Mouse (Mus musculus): ENCODE results near the gene Tmem215.
A peak's percentile ranks its signal among the peaks of the same experiment; 100 is the strongest.

The Tmem215 gene

GRCm38 (mm10) chr4:40471880-40472279 is at the start of gene Tmem215:
Gene Tmem215 (plus strand): TSS chr4:40472180.
- DNase-seq: no peak

DNA sequence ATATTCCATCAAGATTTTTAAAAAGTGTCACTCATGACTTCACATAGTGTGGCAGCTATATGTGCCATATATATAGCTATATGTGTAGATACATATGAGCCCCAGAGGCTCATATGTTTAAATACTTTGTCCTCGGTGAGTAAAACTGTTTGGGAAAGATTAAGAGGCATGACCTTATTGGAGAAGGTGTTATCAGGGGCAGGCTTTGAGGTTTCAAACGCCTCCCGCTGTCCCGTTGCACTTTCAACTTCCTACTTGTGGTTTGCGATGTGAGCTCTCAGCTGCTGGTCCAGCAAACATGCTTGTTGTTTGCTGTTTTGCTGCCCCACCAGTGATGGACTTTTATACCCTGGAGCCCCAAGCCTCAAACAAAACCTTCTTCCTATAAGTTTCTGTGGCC is 40.1 kb upstream of the Tmem215 start:
- no peak for DNase-seq

GRCm38 (mm10) chr4:40433379-40433778 is 38.6 kb upstream of the Tmem215 start:
- DNase-seq: no peak

DNA sequence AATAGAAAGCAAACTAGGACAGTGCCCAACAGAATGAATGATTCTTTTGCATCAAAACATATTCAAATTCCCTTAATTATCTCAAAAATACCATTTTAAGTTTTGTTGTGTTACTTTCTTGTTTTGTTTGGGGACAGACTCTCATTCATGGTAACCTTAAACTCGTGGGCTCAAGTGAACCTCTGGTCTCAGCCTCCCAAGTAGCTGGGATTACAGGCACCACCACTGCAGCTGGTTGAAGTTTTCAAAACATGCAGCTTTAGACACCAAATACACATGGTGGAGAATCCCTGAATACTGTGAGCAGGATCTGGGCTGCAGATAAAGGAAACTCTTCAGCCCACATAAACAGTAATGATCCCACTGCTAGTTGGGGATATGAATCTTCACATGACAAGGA is 37.6 kb upstream of the Tmem215 start:
- DNase-seq: no peak

DNA sequence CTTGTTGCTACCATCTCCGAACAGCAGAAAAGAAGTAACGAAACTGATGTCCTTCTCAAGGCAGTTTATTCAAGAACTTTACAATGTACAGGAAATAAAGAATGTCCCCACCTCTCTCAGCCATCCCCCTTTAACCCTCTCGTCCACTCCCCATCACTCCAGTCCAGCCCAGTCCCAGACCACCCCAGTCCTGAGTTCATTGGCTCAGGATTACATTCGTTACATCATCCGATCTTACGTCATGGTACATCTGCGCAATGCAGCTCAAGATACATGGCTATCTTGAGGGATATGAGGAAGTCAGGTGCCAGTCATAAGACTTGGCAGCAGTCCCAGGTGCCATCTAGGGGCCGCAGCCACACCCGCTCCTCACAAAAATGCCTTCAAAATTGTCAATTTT is 28.4 kb upstream of the Tmem215 start:
- DNase-seq: no peak

DNA sequence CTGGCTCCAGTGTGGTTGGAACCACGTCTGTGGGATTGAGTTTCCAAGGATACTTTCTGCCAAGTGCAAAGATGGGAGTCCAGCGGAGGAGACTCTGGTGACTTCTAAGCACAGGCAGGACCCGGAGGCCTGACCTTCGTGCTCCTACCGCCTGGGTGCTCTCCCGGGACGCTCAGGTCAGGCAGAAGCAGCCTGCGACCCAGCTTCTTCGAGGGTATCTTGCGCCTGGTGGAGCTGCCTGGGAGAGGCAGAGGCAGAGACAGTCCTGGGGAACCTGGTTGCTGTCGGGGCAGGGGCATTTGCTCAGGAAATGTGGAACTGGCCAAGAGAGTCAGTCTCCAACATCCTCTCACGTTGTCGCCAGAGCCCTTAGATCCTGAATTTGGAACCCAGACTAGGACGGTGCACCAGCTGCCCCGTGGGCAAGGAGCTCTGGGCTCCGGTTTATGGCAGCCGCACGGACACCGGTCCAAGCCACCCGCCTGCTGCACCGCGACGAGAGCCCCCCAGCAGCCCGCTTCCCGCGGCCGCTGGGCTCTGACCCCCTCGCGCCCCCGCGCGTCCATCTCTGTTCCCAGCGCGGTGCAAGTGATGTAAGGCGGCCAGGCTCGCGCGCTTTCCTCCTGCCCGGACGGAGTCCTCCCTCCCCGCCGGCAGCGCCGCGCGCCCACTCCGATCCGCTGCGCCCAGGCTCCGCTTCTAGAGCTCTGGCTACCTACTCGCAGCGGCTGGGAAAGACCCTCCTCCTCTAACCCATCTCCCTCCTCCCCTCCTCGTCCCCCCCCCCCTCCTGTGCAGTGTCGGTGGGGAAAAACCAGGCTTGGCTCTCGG is 935 bp downstream of the Tmem215 start:
- peak; percentile 53 for DNase-seq

- DNase-seq: no peak
These were observed 1.9 kb downstream of the Tmem215 start for GRCm38 (mm10) chr4:40473911-40474310.

DNA sequence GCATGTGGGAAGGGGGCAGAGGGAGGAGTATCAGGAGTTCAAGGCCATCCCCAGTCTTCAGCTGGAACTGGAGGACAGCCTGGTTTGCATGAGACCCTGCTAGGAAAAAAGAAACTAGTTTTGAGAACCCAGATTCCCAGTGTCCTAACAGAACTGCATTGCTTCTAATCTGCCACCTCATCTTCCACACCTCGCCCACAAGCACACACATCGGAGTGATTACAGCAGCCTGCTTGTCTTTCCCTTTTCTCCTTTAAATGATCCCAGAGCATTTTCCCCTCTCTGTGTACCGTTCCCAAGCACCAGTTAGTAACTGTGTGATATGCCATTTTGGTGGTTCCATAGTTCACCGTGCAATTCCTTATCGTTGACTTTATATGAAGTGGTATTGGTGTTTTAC is 6.0 kb downstream of the Tmem215 start:
- no peak for DNase-seq

- no peak for DNase-seq
These were observed 14.6 kb downstream of the Tmem215 start for GRCm38 (mm10) chr4:40486546-40486945.

DNA sequence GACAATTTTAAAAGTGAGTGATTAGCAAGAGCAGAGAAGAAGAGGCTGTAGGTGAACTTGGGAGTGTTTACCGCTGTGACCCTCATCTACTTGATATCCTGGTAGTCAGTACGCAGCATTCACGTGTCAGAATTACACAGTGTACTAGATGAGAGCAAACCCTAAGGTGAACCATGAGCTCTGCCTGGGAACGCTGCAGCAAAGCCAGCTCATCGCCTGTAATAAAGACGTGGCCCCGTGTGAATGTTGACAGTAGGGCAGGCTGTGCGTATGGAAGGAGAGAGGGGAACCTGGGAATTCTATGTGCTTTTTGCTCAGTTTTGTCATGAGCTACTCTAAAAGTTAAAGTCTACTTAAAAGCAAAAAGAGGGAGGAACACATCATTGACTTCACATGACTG is 19.8 kb downstream of the Tmem215 start:
- DNase-seq: no peak

DNA sequence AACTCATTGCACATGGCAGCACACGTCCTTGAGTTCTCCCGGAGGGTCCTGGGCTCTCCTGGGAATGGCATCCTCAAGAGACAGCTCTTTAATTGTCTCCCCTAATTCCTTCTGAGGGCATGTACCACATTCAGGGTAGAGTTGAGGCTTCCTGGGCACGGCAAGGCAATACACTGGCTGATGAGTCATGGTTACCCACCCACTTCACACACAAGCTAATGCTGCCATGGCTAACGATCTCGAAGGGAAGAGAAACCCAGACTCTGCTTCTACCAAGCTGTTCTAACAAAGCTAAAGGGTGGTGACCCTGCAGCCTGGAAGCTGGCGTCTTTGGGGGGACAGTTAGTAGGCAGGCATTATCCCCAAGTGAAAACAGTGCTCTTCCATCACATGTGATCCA is 24.4 kb downstream of the Tmem215 start:
- DNase-seq: no peak

DNA sequence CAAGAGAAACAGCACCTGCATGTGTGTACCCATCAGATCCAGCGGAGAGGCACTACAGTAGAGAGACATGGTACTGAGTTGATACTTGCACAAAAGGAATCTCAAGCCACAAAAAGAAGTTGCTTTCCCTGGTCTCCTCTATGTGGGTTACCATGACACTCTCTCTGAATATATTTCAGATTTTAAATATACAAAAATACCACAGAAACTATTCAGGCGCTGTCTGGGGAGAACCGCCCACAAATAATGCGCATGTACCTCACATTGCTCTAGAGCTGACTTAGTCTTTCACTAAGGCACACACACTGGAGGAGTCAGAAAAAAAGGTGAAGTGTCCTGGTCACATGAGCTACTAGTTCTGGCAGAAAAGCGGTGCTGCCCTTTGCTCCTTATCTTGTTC is 24.8 kb downstream of the Tmem215 start:
- no peak for DNase-seq

- DNase-seq: no peak
These were observed 28.0 kb downstream of the Tmem215 start for GRCm38 (mm10) chr4:40499812-40500591.

DNA sequence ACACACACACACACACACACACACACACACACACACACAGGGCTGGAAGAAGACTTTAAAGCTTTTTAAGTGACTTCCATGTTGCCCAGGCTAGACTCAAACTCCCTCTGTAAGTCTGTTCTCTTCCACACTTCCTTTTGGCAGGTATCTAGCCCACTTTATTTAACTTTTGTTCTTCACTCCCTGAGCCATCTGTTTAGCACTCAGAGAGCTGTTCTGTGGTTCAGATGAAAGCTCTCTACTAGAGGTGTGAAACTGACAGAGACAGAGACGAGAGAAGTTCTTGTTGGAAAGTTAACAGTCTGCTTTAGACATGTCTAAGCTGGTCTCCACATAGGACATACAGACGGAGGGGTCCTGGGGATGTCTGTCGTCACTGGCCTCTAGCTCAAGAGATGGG is 30.5 kb downstream of the Tmem215 start:
- no peak for DNase-seq

DNA sequence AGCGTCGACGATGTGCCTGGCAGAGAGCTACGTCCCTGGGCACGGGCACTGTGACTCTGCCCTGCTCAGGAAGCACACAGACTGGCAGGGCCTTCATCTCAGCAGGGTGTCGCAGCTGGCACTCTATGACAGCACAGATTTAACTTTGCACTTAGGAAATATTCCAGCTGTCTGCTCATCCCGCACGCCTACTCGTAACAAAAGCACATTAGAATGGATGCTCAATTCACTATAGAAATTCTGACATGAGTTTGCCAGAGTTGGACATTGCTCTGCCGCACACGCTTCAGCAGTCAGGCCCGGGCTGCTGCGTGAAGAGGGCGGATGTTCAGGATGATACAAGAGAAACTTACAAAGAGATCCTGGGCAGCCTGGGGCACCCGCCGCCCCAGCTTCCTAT is 37.6 kb downstream of the Tmem215 start:
- no peak for DNase-seq

DNA sequence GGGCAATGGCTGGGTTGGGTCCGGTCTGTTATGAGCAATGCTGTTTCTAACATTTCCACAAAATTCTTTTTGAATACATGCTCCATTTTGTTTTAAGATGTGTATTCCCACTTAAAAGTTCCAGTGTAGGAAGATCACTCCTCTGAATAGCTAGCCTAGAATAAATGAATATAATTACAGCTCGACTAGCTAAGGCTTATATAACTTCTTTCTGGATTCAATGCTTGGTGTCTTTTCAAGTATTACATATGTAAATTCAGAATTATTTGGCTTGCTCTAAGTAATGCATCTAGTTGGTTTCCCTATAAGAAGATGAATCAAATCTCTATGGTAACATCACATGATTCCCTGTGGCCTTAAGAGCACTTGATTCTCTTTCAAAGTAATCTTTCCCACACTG is 41.3 kb downstream of the Tmem215 start:
- DNase-seq: no peak

- no peak for DNase-seq
These were observed 46.8 kb downstream of the Tmem215 start for GRCm38 (mm10) chr4:40518545-40519324.

Measured in right cerebral cortex, postnatal 4 days (tissue).